Mouse (Mus musculus): Measurements from ENCODE around the gene Gm904. TPM values are rescaled to one million over a fixed set of nuclear protein-coding genes. Genes with fewer than 3 reads are reported as not detected.

Gm904 gene
- not detected for polyA plus RNA-seq (2014; fragmentation: Illumina TruSeq; extraction: RNeasy Lipid Tissue Mini Kit (QIAGEN cat#74804); ENCODE audit: low read depth, low replicate concordance)

GRCm38 (mm10) chr13:50642928-50643327 is at the start of gene Gm904:
Gm904 (plus strand) TSS chr13:50643228.

Other genes with a start within 250 kb of the Gm904 start
- 5.5 TPM for gene Fbxw17, start 225.4 kb upstream of the Gm904 start, polyA plus RNA-seq (2014; fragmentation: Illumina TruSeq; extraction: RNeasy Lipid Tissue Mini Kit (QIAGEN cat#74804); ENCODE audit: low read depth, low replicate concordance)
- gene Gm47429, start 199.3 kb upstream of the Gm904 start, polyA plus RNA-seq (2014; fragmentation: Illumina TruSeq; extraction: RNeasy Lipid Tissue Mini Kit (QIAGEN cat#74804); ENCODE audit: low read depth, low replicate concordance): not detected
- gene Nutm2, start 175.9 kb upstream of the Gm904 start, polyA plus RNA-seq (2014; fragmentation: Illumina TruSeq; extraction: RNeasy Lipid Tissue Mini Kit (QIAGEN cat#74804); ENCODE audit: low read depth, low replicate concordance): not detected
- not detected for gene Gm8765, start 55.1 kb downstream of the Gm904 start, polyA plus RNA-seq (2014; fragmentation: Illumina TruSeq; extraction: RNeasy Lipid Tissue Mini Kit (QIAGEN cat#74804); ENCODE audit: low read depth, low replicate concordance)

Data from adrenal gland, adult 10 weeks (tissue).